Mouse (Mus musculus) heart, postnatal 4 days (tissue): ENCODE results near the gene Gm45799. TPM values are rescaled to one million over a fixed set of nuclear protein-coding genes. Genes with fewer than 3 reads are reported as not detected.

Experiments used
- DNase-seq: peaks from one replicate; pipeline ENCODE4 v3.0.0; 2021
- total RNA-seq, 2 experiments: library from RNA; stranded (reverse); gene quantifications; 2 replicates each; pipeline ENCODE4 v1.2.3; 2021

Gene Gm45799
- total RNA-seq, 2 experiments from 2014 or later = 1.6 to 1.9 TPM

- DNase-seq = peak; percentile 78
These were observed 10.5 kb downstream of the Gm45799 start, which contains the start of gene Dnhd1 for GRCm38 (mm10) chr7:105650639-105651435. Gene Dnhd1, plus strand, starts transcription at chr7:105650827.

GRCm38 (mm10) chr7:105685541-105686197, 45.3 kb downstream of the Gm45799 start:
- no peak for DNase-seq

- DNase-seq = no peak
These were observed 50.5 kb downstream of the Gm45799 start for GRCm38 (mm10) chr7:105690875-105691274.

GRCm38 (mm10) chr7:105703184-105703583, 62.8 kb downstream of the Gm45799 start:
- no peak for DNase-seq

GRCm38 (mm10) chr7:105703816-105704215, 63.5 kb downstream of the Gm45799 start:
- DNase-seq = no peak

GRCm38 (mm10) chr7:105708733-105709132, 68.4 kb downstream of the Gm45799 start:
- no peak for DNase-seq

- DNase-seq = no peak
These were observed 75.0 kb downstream of the Gm45799 start for GRCm38 (mm10) chr7:105715366-105715765.

- DNase-seq = no peak
These were observed 81.6 kb downstream of the Gm45799 start for GRCm38 (mm10) chr7:105721916-105722315.

GRCm38 (mm10) chr7:105726144-105726979, 86.0 kb downstream of the Gm45799 start:
- DNase-seq = peak; percentile 52

- no peak for DNase-seq
These were observed 86.6 kb downstream of the Gm45799 start for GRCm38 (mm10) chr7:105726980-105727325.

GRCm38 (mm10) chr7:105728701-105729428, 88.5 kb downstream of the Gm45799 start:
- no peak for DNase-seq

GRCm38 (mm10) chr7:105733836-105734235, 93.5 kb downstream of the Gm45799 start:
- no peak for DNase-seq

Other genes with a start within 250 kb of the Gm45799 start
- 10 to 100 TPM; 31.1 to 33.8 TPM for gene Fam160a2, start 240.5 kb upstream of the Gm45799 start, total RNA-seq
- gene Cnga4, start 236.0 kb upstream of the Gm45799 start, total RNA-seq = not detected
- gene Cckbr, start 214.8 kb upstream of the Gm45799 start, total RNA-seq = not detected
- 10 to 100 TPM; 43.3 to 44.3 TPM for gene Cavin3, start 158.3 kb upstream of the Gm45799 start, total RNA-seq
- gene Smpd1, start 86.2 kb upstream of the Gm45799 start, total RNA-seq = 100 to 1,000 TPM; 101 to 103 TPM
- 10 to 100 TPM; 57.5 to 59.1 TPM for gene Apbb1, start 58.9 kb upstream of the Gm45799 start, total RNA-seq
- under 1 TPM; 0.23 to 0.60 TPM for gene Hpx, start 40.4 kb upstream of the Gm45799 start, total RNA-seq
- gene Trim3, start 7.0 kb upstream of the Gm45799 start, total RNA-seq = 10 to 100 TPM; 33.5 to 34.7 TPM
- 100 to 1,000 TPM in 1 of 2 experiments, 10 to 100 TPM in 1; 97.6 to 101 TPM for gene Timm10b, start 496 bp upstream of the Gm45799 start, total RNA-seq
- 10 to 100 TPM; 32.6 to 32.9 TPM for gene Arfip2, start 136 bp upstream of the Gm45799 start, total RNA-seq
- gene Dnhd1, start 10.3 kb downstream of the Gm45799 start, total RNA-seq = 1 to 10 TPM in 1 of 2 experiments, under 1 TPM in 1; 0.79 to 1.5 TPM
- gene Ilk, start 96.0 kb downstream of the Gm45799 start, total RNA-seq = 100 to 1,000 TPM; 214 to 215 TPM
- 10 to 100 TPM; 15.1 to 17.8 TPM for gene Rrp8, start 96.8 kb downstream of the Gm45799 start, total RNA-seq
- 100 to 1,000 TPM; 122 to 125 TPM for gene Taf10, start 103.8 kb downstream of the Gm45799 start, total RNA-seq
- gene Tpp1, start 111.7 kb downstream of the Gm45799 start, total RNA-seq = 10 to 100 TPM; 40.5 to 42.2 TPM
- 10 to 100 TPM; 36.3 to 40.0 TPM for gene Dchs1, start 147.1 kb downstream of the Gm45799 start, total RNA-seq
- 100 to 1,000 TPM; 106 to 111 TPM for gene Mrpl17, start 170.5 kb downstream of the Gm45799 start, total RNA-seq